In genomic region chr6:122765298-122765956, GRCm38 (mm10) we compare ENCODE assay signal across 9 mouse cellular contexts. TPM values are rescaled to one million over a fixed set of nuclear protein-coding genes. Genes with fewer than 3 reads are reported as not detected.
DNase-seq lines count a peak whose midpoint lies in the region; ATAC-seq and TF ChIP-seq lines count a peak whose summit lies in the region.
"Had no signal": no experiment of that assay in that cellular context is flagged by ENCODE, and none has a peak within 500 bp of the region (broad histone marks: within the 10 kb centered on the region; RNA-seq: fewer than 3 reads in every experiment).

No protein-coding gene starts in this region.

- TF ChIP-seq POLR2A in bone marrow, adult 2 months (IDR thresholded peaks at IDR 0.05; ENCODE audit: borderline replicate concordance, control insufficient read depth, low read depth, low read length), result no peak

- H3K4me3 ChIP-seq in heart, embryonic 16.5 days (ENCODE audit: low read length), result peak overlapping the region; percentile 50; the same call in 1 of the 2 replicates
- H3K4me3 ChIP-seq in bone marrow, adult 2 months (replicated peaks; ENCODE audit: control insufficient read depth, low read depth, low read length), result peak overlapping the region; percentile 58
- peak overlapping the region; percentile 46 for H3K4me3 ChIP-seq in hindbrain, embryonic 12.5 days
- H3K4me3 ChIP-seq in midbrain, embryonic 12.5 days, result peak overlapping the region; percentile 52

- H3K9ac ChIP-seq in heart, embryonic 16.5 days (ENCODE audit: low read length), result no peak overlapping the region
- peak overlapping the region; percentile 61 for H3K9ac ChIP-seq in hindbrain, embryonic 12.5 days
- H3K9ac ChIP-seq in midbrain, embryonic 12.5 days (replicated peaks), result peak overlapping the region; percentile 66

- H3K27me3 ChIP-seq in heart, embryonic 16.5 days (ENCODE audit: control insufficient read depth, insufficient read depth, low read length), result no peaks in the 10 kb centered on the region
- peaks cover 14% of the 10 kb centered on the region for H3K27me3 ChIP-seq in hindbrain, embryonic 12.5 days
- H3K27me3 ChIP-seq in midbrain, embryonic 12.5 days, result peaks cover 19% of the 10 kb centered on the region

- no peak for ATAC-seq in heart, embryonic 16.5 days (replicated peaks; ENCODE audit: extremely low read depth, insufficient read depth, low FRiP score)
- ATAC-seq in hindbrain, embryonic 12.5 days (ENCODE audit: low FRiP score), result no peak; the same call in 1 of the 2 replicates
- no peak; the same call in 1 of the 2 replicates for ATAC-seq in midbrain, embryonic 12.5 days (ENCODE audit: low FRiP score, low read depth)

- peaks cover 7% of the 10 kb centered on the region for H3K4me1 ChIP-seq in heart, embryonic 16.5 days (ENCODE audit: control insufficient read depth, insufficient read depth, low read length)
- H3K4me1 ChIP-seq in bone marrow, adult 2 months (ENCODE audit: control insufficient read depth, insufficient read depth, low read length), result no peaks in the 10 kb centered on the region; the same call in 1 of the 2 replicates
- H3K4me1 ChIP-seq in hindbrain, embryonic 12.5 days, result peaks cover 10% of the 10 kb centered on the region
- H3K4me1 ChIP-seq in midbrain, embryonic 12.5 days, result peaks cover 26% of the 10 kb centered on the region

- 17% methylated on average over 9 of the region's 9 CpGs for WGBS in heart, embryonic 16.5 days
- WGBS in bone marrow, adult 2 months, result 36% methylated on average over 9 of the region's 9 CpGs
- 4% methylated on average over 9 of the region's 9 CpGs for WGBS in hindbrain, embryonic 12.5 days
- 3% methylated on average over 9 of the region's 9 CpGs for WGBS in midbrain, embryonic 12.5 days

- intact Hi-C loops in heart, postnatal 14 days (cut with DNase I), result no loop called here

- no peak overlapping the region for H3K27ac ChIP-seq in heart, embryonic 16.5 days (ENCODE audit: low read length)
- peak overlapping the region; percentile 83 for H3K27ac ChIP-seq in bone marrow, adult 2 months (ENCODE audit: control insufficient read depth, insufficient read depth, low read depth, low read length, poor library complexity)
- H3K27ac ChIP-seq in hindbrain, embryonic 12.5 days, result peak overlapping the region; percentile 90
- peak overlapping the region; percentile 85 for H3K27ac ChIP-seq in midbrain, embryonic 12.5 days (replicated peaks)

- DNase-seq in heart, postnatal 14 days, result no peak
- DNase-seq in adrenal gland, adult 18-20 months (ENCODE audit: low spot score in 2 of 2), result no peak
- no peak for DNase-seq in layer of hippocampus, adult 9-10 months (ENCODE audit: low spot score)
- DNase-seq in thymus, postnatal 14 days, result no peak

- H3K36me3 ChIP-seq in heart, embryonic 16.5 days (ENCODE audit: control insufficient read depth, insufficient read depth), result no peaks in the 10 kb centered on the region
- H3K36me3 ChIP-seq in hindbrain, embryonic 12.5 days, result no peaks in the 10 kb centered on the region
- H3K36me3 ChIP-seq in midbrain, embryonic 12.5 days, result no peaks in the 10 kb centered on the region

- no peak for TF ChIP-seq CTCF in bone marrow, adult 2 months (IDR thresholded peaks at IDR 0.05; ENCODE audit: control insufficient read depth, insufficient read depth, low read length)

- H3K4me2 ChIP-seq in heart, embryonic 16.5 days (ENCODE audit: low read depth, low read length), result peak overlapping the region; percentile 81
- H3K4me2 ChIP-seq in hindbrain, embryonic 12.5 days (replicated peaks), result peak overlapping the region; percentile 85
- H3K4me2 ChIP-seq in midbrain, embryonic 12.5 days (replicated peaks), result peak overlapping the region; percentile 82

- no peaks in the 10 kb centered on the region for H3K9me3 ChIP-seq in heart, embryonic 16.5 days (replicated peaks; ENCODE audit: control insufficient read depth, low read length)
- no peaks in the 10 kb centered on the region for H3K9me3 ChIP-seq in hindbrain, embryonic 12.5 days (replicated peaks)
- H3K9me3 ChIP-seq in midbrain, embryonic 12.5 days, result no peaks in the 10 kb centered on the region

RNA-seq across cellular contexts. Expression of gene Slc2a3, which starts 36.0 kb away (rescaled TPM):
- polyA plus RNA-seq in heart, embryonic 16.5 days (2015; fragmentation: Nextera tagmentation; extraction: Ambion mirVana), result 10.5 and 10.9 TPM in 2 replicates
- total RNA-seq in heart, postnatal 14 days (2021), result 1 to 10 TPM; 2.3 to 2.4 TPM
- polyA plus RNA-seq in bone marrow, adult 2 months (2011; ENCODE audit: insufficient read depth, insufficient read length, low replicate concordance, missing spikeins), result 45.2 and 88.2 TPM in 2 replicates
- 24.7 and 25.3 TPM in 2 replicates for polyA plus RNA-seq in hindbrain, embryonic 12.5 days (2016; fragmentation: Nextera tagmentation; extraction: Ambion mirVana)
- polyA plus RNA-seq in midbrain, embryonic 12.5 days (2016; fragmentation: Nextera tagmentation; extraction: Ambion mirVana), result 22.5 and 24.8 TPM in 2 replicates
- total RNA-seq in adrenal gland, adult 18-20 months (2021), result 10 to 100 TPM in 1 of 2 experiments, 1 to 10 TPM in 1; 8.1 to 10.3 TPM

RNA-seq across cellular contexts. Expression of gene Foxj2, which starts 54.3 kb away (rescaled TPM):
- polyA plus RNA-seq in heart, embryonic 16.5 days (2015; fragmentation: Nextera tagmentation; extraction: Ambion mirVana), result 6.1 TPM in 2 replicates
- total RNA-seq in heart, postnatal 14 days (2021), result 10 to 100 TPM; 30.9 to 31.9 TPM
- 9.6 and 18.0 TPM in 2 replicates for polyA plus RNA-seq in bone marrow, adult 2 months (2011; ENCODE audit: insufficient read depth, insufficient read length, low replicate concordance, missing spikeins)
- polyA plus RNA-seq in hindbrain, embryonic 12.5 days (2016; fragmentation: Nextera tagmentation; extraction: Ambion mirVana), result 6.1 and 6.9 TPM in 2 replicates
- 5.7 and 5.8 TPM in 2 replicates for polyA plus RNA-seq in midbrain, embryonic 12.5 days (2016; fragmentation: Nextera tagmentation; extraction: Ambion mirVana)
- total RNA-seq in adrenal gland, adult 18-20 months (2021), result 10 to 100 TPM; 17.1 TPM

RNA-seq across cellular contexts. Expression of gene Nanog, which starts 58.1 kb away (rescaled TPM):
- polyA plus RNA-seq in heart, embryonic 16.5 days (2015; fragmentation: Nextera tagmentation; extraction: Ambion mirVana), result 0.54 and 1.1 TPM in 2 replicates
- not detected for total RNA-seq in heart, postnatal 14 days (2021)
- 18.2 TPM in 1 of 2 replicates, not detected in the other for polyA plus RNA-seq in bone marrow, adult 2 months (2011; ENCODE audit: insufficient read depth, insufficient read length, low replicate concordance, missing spikeins)
- polyA plus RNA-seq in hindbrain, embryonic 12.5 days (2016; fragmentation: Nextera tagmentation; extraction: Ambion mirVana), result 0.14 and 0.27 TPM in 2 replicates
- polyA plus RNA-seq in midbrain, embryonic 12.5 days (2016; fragmentation: Nextera tagmentation; extraction: Ambion mirVana), result 0.14 and 0.20 TPM in 2 replicates
- not detected for total RNA-seq in adrenal gland, adult 18-20 months (2021)
- polyA plus RNA-seq: small intestine, adult 2 months had no signal
